8 mouse cellular contexts compared by ENCODE assay signal in the genomic region with DNA sequence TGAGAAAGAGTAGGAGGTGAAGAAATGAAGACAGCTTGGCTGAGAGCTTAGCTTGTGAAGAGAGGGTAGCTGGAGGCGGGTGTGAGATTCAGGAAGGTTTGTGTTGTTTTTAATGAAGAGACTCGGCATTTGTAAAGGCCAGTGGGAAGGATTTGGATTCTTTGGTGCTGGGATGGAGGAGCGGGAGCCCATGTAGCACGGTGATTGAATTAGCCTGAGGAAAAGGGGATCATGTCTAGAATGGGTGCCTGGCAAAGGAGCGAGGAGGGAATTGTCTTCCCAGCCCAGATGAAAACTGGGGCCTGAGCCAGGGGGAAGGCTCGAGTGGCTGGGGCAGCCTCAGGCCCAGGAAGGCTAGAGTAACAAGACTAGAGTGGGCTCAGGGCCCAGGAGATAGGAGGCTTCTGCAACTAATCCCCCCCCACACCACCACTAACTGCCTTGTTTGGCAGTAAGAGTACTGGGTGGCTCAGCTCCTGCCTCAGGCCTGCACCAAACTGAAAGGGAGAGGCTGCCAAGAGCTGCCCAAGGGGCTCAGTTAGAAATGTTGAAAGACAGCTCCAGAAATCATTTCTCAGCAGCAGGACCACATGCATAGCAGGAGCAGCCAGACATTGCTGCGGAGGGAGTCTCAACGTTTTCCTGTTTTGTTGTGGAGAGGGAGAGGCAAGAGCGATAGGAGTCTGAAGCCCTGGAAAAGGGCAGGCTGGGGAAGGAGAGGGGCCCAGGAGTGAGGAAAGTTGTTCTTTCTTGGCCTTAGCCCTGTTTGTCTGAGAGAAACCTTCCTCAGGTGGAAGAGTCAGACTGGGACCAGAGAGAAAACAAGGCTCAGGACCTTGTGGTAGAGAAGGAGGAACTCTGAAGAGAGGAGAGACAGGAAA. TPM values are rescaled to one million over a fixed set of nuclear protein-coding genes. Genes with fewer than 3 reads are reported as not detected.
DNase-seq lines count a peak whose midpoint lies in the region; ATAC-seq and TF ChIP-seq lines count a peak whose summit lies in the region.

No protein-coding gene starts in this region.

- no peak overlapping the region for H3K9ac ChIP-seq in kidney, embryonic 15.5 days
- no peak overlapping the region for H3K9ac ChIP-seq in forebrain, embryonic 15.5 days (replicated peaks)
- H3K9ac ChIP-seq in limb, embryonic 14.5 days (ENCODE audit: low read depth, low read length, severe bottlenecking): peak overlapping the region; percentile 21; the same call in 1 of the 2 replicates

- no peak for DNase-seq in kidney, adult 9 months
- peak; percentile 64 for DNase-seq in heart, postnatal 25 days (ENCODE audit: low spot score)
- peak; percentile 69 for DNase-seq in limb, embryonic 14.5 days (ENCODE audit: low spot score)
- DNase-seq in layer of hippocampus, postnatal 25 days (ENCODE audit: extremely low spot score in 1 of 2, low spot score in 1 of 2): no peak
- no peak for DNase-seq in embryo, embryonic 10 days (ENCODE audit: low spot score)

- no peaks in the 10 kb centered on the region for H3K9me3 ChIP-seq in kidney, embryonic 15.5 days (replicated peaks)
- no peaks in the 10 kb centered on the region for H3K9me3 ChIP-seq in forebrain, embryonic 15.5 days
- no peaks in the 10 kb centered on the region for H3K9me3 ChIP-seq in limb, embryonic 14.5 days (ENCODE audit: control insufficient read depth, low read length)

- ATAC-seq in kidney, embryonic 15.5 days (replicated peaks; ENCODE audit: low FRiP score): peak; percentile 49; the same call in 1 of the 2 replicates
- ATAC-seq in forebrain, embryonic 15.5 days (replicated peaks): peak; percentile 60
- peak; percentile 76 for ATAC-seq in limb, embryonic 14.5 days (ENCODE audit: low FRiP score, low read depth)

- WGBS in kidney, embryonic 15.5 days: 60% methylated on average over 9 of the region's 9 CpGs
- 52% methylated on average over 9 of the region's 9 CpGs for WGBS in forebrain, embryonic 15.5 days
- WGBS in limb, embryonic 14.5 days: 55% methylated on average over 9 of the region's 9 CpGs
- 17% methylated on average over 9 of the region's 9 CpGs for WGBS in olfactory bulb, adult 2 months

- TF ChIP-seq POLR2A in limb, embryonic 14.5 days (IDR thresholded peaks at IDR 0.05; ENCODE audit: borderline replicate concordance, extremely low read depth, insufficient read depth, insufficient read length): no peak
- no peak for TF ChIP-seq POLR2A in olfactory bulb, adult 2 months (IDR thresholded peaks at IDR 0.05; ENCODE audit: insufficient read depth, low read depth, low read length)

- peaks cover 11% of the 10 kb centered on the region for H3K36me3 ChIP-seq in kidney, embryonic 15.5 days
- peaks cover 3% of the 10 kb centered on the region; the same call in 1 of the 2 replicates for H3K36me3 ChIP-seq in forebrain, embryonic 15.5 days
- peaks cover 5% of the 10 kb centered on the region for H3K36me3 ChIP-seq in limb, embryonic 14.5 days (ENCODE audit: control insufficient read depth, insufficient read depth, low read length)

- H3K27ac ChIP-seq in kidney, embryonic 15.5 days: peak overlapping the region; percentile 89
- peak overlapping the region; percentile 27 for H3K27ac ChIP-seq in forebrain, embryonic 15.5 days (replicated peaks)
- H3K27ac ChIP-seq in limb, embryonic 14.5 days (replicated peaks; ENCODE audit: low read depth, low read length): peak overlapping the region; percentile 85
- peak overlapping the region; percentile 75 for H3K27ac ChIP-seq in olfactory bulb, adult 2 months (ENCODE audit: insufficient read depth, low read depth, low read length)

- H3K4me3 ChIP-seq in kidney, embryonic 15.5 days (replicated peaks): no peak overlapping the region
- H3K4me3 ChIP-seq in forebrain, embryonic 15.5 days: no peak overlapping the region
- no peak overlapping the region for H3K4me3 ChIP-seq in limb, embryonic 14.5 days (replicated peaks; ENCODE audit: low read length)
- H3K4me3 ChIP-seq in olfactory bulb, adult 2 months (ENCODE audit: insufficient read depth, low read depth, low read length): no peak overlapping the region

- H3K27me3 ChIP-seq in kidney, embryonic 15.5 days: no peaks in the 10 kb centered on the region
- no peaks in the 10 kb centered on the region for H3K27me3 ChIP-seq in forebrain, embryonic 15.5 days
- no peaks in the 10 kb centered on the region for H3K27me3 ChIP-seq in limb, embryonic 14.5 days (ENCODE audit: control insufficient read depth, insufficient read depth, low read length)

- TF ChIP-seq CTCF in olfactory bulb, adult 2 months (IDR thresholded peaks at IDR 0.05; ENCODE audit: insufficient read depth, low read depth, low read length): no peak

- no peak overlapping the region for H3K4me2 ChIP-seq in kidney, embryonic 15.5 days
- H3K4me2 ChIP-seq in forebrain, embryonic 15.5 days (replicated peaks): no peak overlapping the region
- H3K4me2 ChIP-seq in limb, embryonic 14.5 days (replicated peaks; ENCODE audit: low read depth, low read length, severe bottlenecking): 0 out of 2 replicates have a peak overlapping the region, but pooled peaks have one; percentile 10

- intact Hi-C loops in heart, postnatal 25 days (cut with DNase I): no loop called here

- peaks cover 37% of the 10 kb centered on the region for H3K4me1 ChIP-seq in kidney, embryonic 15.5 days
- peaks cover 17% of the 10 kb centered on the region for H3K4me1 ChIP-seq in forebrain, embryonic 15.5 days
- H3K4me1 ChIP-seq in limb, embryonic 14.5 days (ENCODE audit: control insufficient read depth, insufficient read depth, low read length): peaks cover 19% of the 10 kb centered on the region
- H3K4me1 ChIP-seq in olfactory bulb, adult 2 months (ENCODE audit: control insufficient read depth, insufficient read depth, low read length): peaks cover 34% of the 10 kb centered on the region

RNA-seq across cellular contexts. Expression of gene Bace1, which starts 11.4 kb away (rescaled TPM):
- 32.9 and 33.9 TPM in 2 replicates for polyA plus RNA-seq in kidney, embryonic 15.5 days (2015; fragmentation: Nextera tagmentation; extraction: Ambion mirVana)
- 47.2 and 47.4 TPM in 2 replicates for polyA plus RNA-seq in forebrain, embryonic 15.5 days (2015; fragmentation: Nextera tagmentation; extraction: Ambion mirVana)
- total RNA-seq in heart, postnatal 25 days (2021): 10 to 100 TPM; 31.6 to 33.1 TPM
- polyA plus RNA-seq in limb, embryonic 14.5 days (2012; rRNA removed): 37.9 and 49.3 TPM in 2 replicates
- polyA plus RNA-seq in limb, embryonic 14.5 days (2014; fragmentation: Nextera tagmentation; extraction: Ambion mirVana): 39.0 and 42.3 TPM in 2 replicates
- not detected in 2 replicates for polyA plus RNA-seq in olfactory bulb, adult 2 months (2012; ENCODE audit: insufficient read depth, insufficient read length, low replicate concordance, missing spikeins)
- total RNA-seq in layer of hippocampus, postnatal 25 days (2021): 100 to 1,000 TPM in 1 of 2 experiments, 10 to 100 TPM in 1; 95.4 to 107 TPM

RNA-seq across cellular contexts. Expression of gene Cep164, which starts 21.3 kb away (rescaled TPM):
- 28.3 and 30.6 TPM in 2 replicates for polyA plus RNA-seq in kidney, embryonic 15.5 days (2015; fragmentation: Nextera tagmentation; extraction: Ambion mirVana)
- 14.5 and 18.2 TPM in 2 replicates for polyA plus RNA-seq in forebrain, embryonic 15.5 days (2015; fragmentation: Nextera tagmentation; extraction: Ambion mirVana)
- total RNA-seq in heart, postnatal 25 days (2021): 1 to 10 TPM; 5.8 to 6.4 TPM
- 33.3 and 40.2 TPM in 2 replicates for polyA plus RNA-seq in limb, embryonic 14.5 days (2012; rRNA removed)
- 26.2 and 36.9 TPM in 2 replicates for polyA plus RNA-seq in limb, embryonic 14.5 days (2014; fragmentation: Nextera tagmentation; extraction: Ambion mirVana)
- not detected in 2 replicates for polyA plus RNA-seq in olfactory bulb, adult 2 months (2012; ENCODE audit: insufficient read depth, insufficient read length, low replicate concordance, missing spikeins)
- total RNA-seq in layer of hippocampus, postnatal 25 days (2021): 10 to 100 TPM in 1 of 2 experiments, 1 to 10 TPM in 1; 9.0 to 14.8 TPM

RNA-seq across cellular contexts. Expression of gene Pcsk7, which starts 56.5 kb away (rescaled TPM):
- polyA plus RNA-seq in kidney, embryonic 15.5 days (2015; fragmentation: Nextera tagmentation; extraction: Ambion mirVana): 19.4 and 22.0 TPM in 2 replicates
- polyA plus RNA-seq in forebrain, embryonic 15.5 days (2015; fragmentation: Nextera tagmentation; extraction: Ambion mirVana): 25.6 and 26.7 TPM in 2 replicates
- total RNA-seq in heart, postnatal 25 days (2021): 10 to 100 TPM; 17.1 to 18.9 TPM
- 33.3 and 36.6 TPM in 2 replicates for polyA plus RNA-seq in limb, embryonic 14.5 days (2012; rRNA removed)
- polyA plus RNA-seq in limb, embryonic 14.5 days (2014; fragmentation: Nextera tagmentation; extraction: Ambion mirVana): 17.3 and 17.9 TPM in 2 replicates
- polyA plus RNA-seq in olfactory bulb, adult 2 months (2012; ENCODE audit: insufficient read depth, insufficient read length, low replicate concordance, missing spikeins): not detected in 2 replicates
- total RNA-seq in layer of hippocampus, postnatal 25 days (2021): 10 to 100 TPM; 18.0 to 24.7 TPM

RNA-seq across cellular contexts. Expression of gene Rnf214, which starts 56.9 kb away (rescaled TPM):
- 57.4 and 62.3 TPM in 2 replicates for polyA plus RNA-seq in kidney, embryonic 15.5 days (2015; fragmentation: Nextera tagmentation; extraction: Ambion mirVana)
- polyA plus RNA-seq in forebrain, embryonic 15.5 days (2015; fragmentation: Nextera tagmentation; extraction: Ambion mirVana): 96.5 and 96.9 TPM in 2 replicates
- total RNA-seq in heart, postnatal 25 days (2021): 10 to 100 TPM; 30.6 to 31.4 TPM
- polyA plus RNA-seq in limb, embryonic 14.5 days (2012; rRNA removed): 27.6 and 31.5 TPM in 2 replicates
- polyA plus RNA-seq in limb, embryonic 14.5 days (2014; fragmentation: Nextera tagmentation; extraction: Ambion mirVana): 55.7 and 57.0 TPM in 2 replicates
- not detected in 2 replicates for polyA plus RNA-seq in olfactory bulb, adult 2 months (2012; ENCODE audit: insufficient read depth, insufficient read length, low replicate concordance, missing spikeins)
- total RNA-seq in layer of hippocampus, postnatal 25 days (2021): 10 to 100 TPM; 63.6 to 69.3 TPM

Comparison
In these comparisons a context has a peak if more than half of its experiments do, and no peak if none do; other contexts are left out.
1. H3K27ac ChIP-seq: peak in every context shown above with its lines; median percentile 89 in kidney, embryonic 15.5 days; 85 in limb, embryonic 14.5 days; 75 in olfactory bulb, adult 2 months; 27 in forebrain, embryonic 15.5 days.
2. DNase-seq: peak in heart, postnatal 25 days (single experiment) and limb, embryonic 14.5 days (single experiment); none in kidney, adult 9 months (single experiment), layer of hippocampus, postnatal 25 days (0 of 2) and embryo, embryonic 10 days (single experiment).
3. Peak in every context shown above with its lines, with median percentiles within 50 percentile points of each other: ATAC-seq.